Mouse (Mus musculus) thymus, postnatal 10 days (tissue): ENCODE measurements around the gene Casp8.
"Not testable (repeated sequence)": the region's sequence is repeated elsewhere in the genome, so short reads cannot be mapped to it uniquely, and the experiment has no call there.

Experiments
- DNase-seq, 2 experiments: peaks; one replicate each; pipeline ENCODE4 v3.0.0; 2021; ENCODE audit warnings: low spot score in 2 of 2

The Casp8 gene

GRCm38 (mm10) chr1:58795291-58796058 is at the start of gene Casp8:
Gene Casp8, plus strand, starts transcription at chr1:58795374.
- DNase-seq = peak in 1 of 2 experiments; percentile 23

GRCm38 (mm10) chr1:58746880-58747279 is 48.3 kb upstream of the Casp8 start:
- peak in 1 of 2 experiments; percentile 48 for DNase-seq

- no peak for DNase-seq
Observed at GRCm38 (mm10) chr1:58759451-58759850, 35.7 kb upstream of the Casp8 start.

- no peak for DNase-seq
Observed at GRCm38 (mm10) chr1:58760581-58760980, 34.6 kb upstream of the Casp8 start.

GRCm38 (mm10) chr1:58761391-58762275 is 33.5 kb upstream of the Casp8 start:
- peak in 1 of 2 experiments; percentile 46 for DNase-seq

GRCm38 (mm10) chr1:58762576-58762975 is 32.6 kb upstream of the Casp8 start:
- DNase-seq = no peak

GRCm38 (mm10) chr1:58766446-58766845 is 28.7 kb upstream of the Casp8 start:
- not testable (repeated sequence) for DNase-seq

GRCm38 (mm10) chr1:58769136-58769535 is 26.0 kb upstream of the Casp8 start:
- no peak for DNase-seq

- no peak for DNase-seq
Observed at GRCm38 (mm10) chr1:58769701-58770100, 25.5 kb upstream of the Casp8 start.

- DNase-seq = peak in 1 of 2 experiments; percentile 66
Observed at GRCm38 (mm10) chr1:58770111-58770720, 25.0 kb upstream of the Casp8 start.

GRCm38 (mm10) chr1:58772084-58772483 is 23.1 kb upstream of the Casp8 start:
- no peak for DNase-seq

GRCm38 (mm10) chr1:58773280-58773679 is 21.9 kb upstream of the Casp8 start:
- no peak for DNase-seq

GRCm38 (mm10) chr1:58773905-58774304 is 21.3 kb upstream of the Casp8 start:
- DNase-seq = no peak

- no peak for DNase-seq
Observed at GRCm38 (mm10) chr1:58775361-58775760, 19.8 kb upstream of the Casp8 start.

GRCm38 (mm10) chr1:58777583-58777982 is 17.6 kb upstream of the Casp8 start:
- no peak for DNase-seq

- DNase-seq = peak in 1 of 2 experiments; percentile 60
Observed at GRCm38 (mm10) chr1:58778226-58778625, 16.9 kb upstream of the Casp8 start.

GRCm38 (mm10) chr1:58786276-58786675 is 8.9 kb upstream of the Casp8 start:
- no peak for DNase-seq

- no peak for DNase-seq
Observed at GRCm38 (mm10) chr1:58788410-58788809, 6.8 kb upstream of the Casp8 start.

- DNase-seq = no peak
Observed at GRCm38 (mm10) chr1:58794705-58795104, 469 bp upstream of the Casp8 start.

- DNase-seq = no peak
Observed at GRCm38 (mm10) chr1:58796059-58796363, 837 bp downstream of the Casp8 start.

- DNase-seq = no peak
Observed at GRCm38 (mm10) chr1:58796853-58797252, 1.7 kb downstream of the Casp8 start.

GRCm38 (mm10) chr1:58797370-58797769 is 2.2 kb downstream of the Casp8 start:
- peak; percentile 40 to 52 for DNase-seq
